Mouse (Mus musculus): Measurements from ENCODE around the gene Ccdc57.

DNA sequence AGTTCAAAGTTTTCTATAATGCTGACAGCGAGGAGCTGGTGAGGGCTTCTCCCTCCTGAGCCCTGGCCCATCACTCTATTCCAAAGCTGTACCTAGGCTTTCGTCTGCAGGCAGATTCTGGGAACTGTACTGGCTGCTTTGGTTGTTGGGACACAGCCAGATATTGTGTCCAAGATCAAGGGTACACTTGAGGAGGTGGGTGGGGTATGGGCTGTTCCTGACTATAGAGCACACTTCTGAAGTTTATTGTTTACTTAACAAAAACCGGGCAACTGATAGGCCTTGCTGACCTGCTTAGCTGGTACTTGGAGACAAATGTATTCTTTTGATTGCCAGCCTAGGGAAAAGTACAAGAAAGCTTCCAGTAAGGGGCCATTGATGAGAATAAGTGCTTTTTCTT, 43.5 kb downstream of the Ccdc57 start:
- no peak for TF ChIP-seq CTCF (IDR thresholded peaks at IDR 0.05; ENCODE audit: low read depth, low read length)
- TF ChIP-seq POLR2AphosphoS5 (IDR thresholded peaks at IDR 0.05; ENCODE audit: insufficient replicate concordance, low read depth, low read length): no peak
- no peak for TF ChIP-seq TAL1 (conservative IDR thresholded peaks at IDR 0.05; ENCODE audit: low read depth, low read length)
- no peak for TF ChIP-seq GATA1 (IDR thresholded peaks at IDR 0.05; ENCODE audit: borderline replicate concordance, low read length)
- TF ChIP-seq GATA2 (IDR thresholded peaks at IDR 0.05; ENCODE audit: borderline replicate concordance, low read depth, low read length): no peak
